Mouse (Mus musculus): ENCODE measurements around the gene Sp2. TPM values are rescaled to one million over a fixed set of nuclear protein-coding genes. Genes with fewer than 3 reads are reported as not detected.

Gene Sp2
- total RNA-seq, 2 experiments from 2014 or later: 9.9 to 10.7 TPM

GRCm38 (mm10) chr11:96928088-96928487, 54.7 kb downstream of the Sp2 start, which contains the start of gene Prr15l:
TSS of gene Prr15l (plus strand) at chr11:96928104.
- intact Hi-C loops (cut with DNase I): no loop called here
- no peak for DNase-seq (ENCODE audit: extremely low spot score in 1 of 2, low spot score in 2 of 2)

GRCm38 (mm10) chr11:96926587-96926986, 56.2 kb downstream of the Sp2 start:
- intact Hi-C loops (cut with DNase I): no loop called here
- DNase-seq (ENCODE audit: extremely low spot score in 1 of 2, low spot score in 2 of 2): no peak

DNA sequence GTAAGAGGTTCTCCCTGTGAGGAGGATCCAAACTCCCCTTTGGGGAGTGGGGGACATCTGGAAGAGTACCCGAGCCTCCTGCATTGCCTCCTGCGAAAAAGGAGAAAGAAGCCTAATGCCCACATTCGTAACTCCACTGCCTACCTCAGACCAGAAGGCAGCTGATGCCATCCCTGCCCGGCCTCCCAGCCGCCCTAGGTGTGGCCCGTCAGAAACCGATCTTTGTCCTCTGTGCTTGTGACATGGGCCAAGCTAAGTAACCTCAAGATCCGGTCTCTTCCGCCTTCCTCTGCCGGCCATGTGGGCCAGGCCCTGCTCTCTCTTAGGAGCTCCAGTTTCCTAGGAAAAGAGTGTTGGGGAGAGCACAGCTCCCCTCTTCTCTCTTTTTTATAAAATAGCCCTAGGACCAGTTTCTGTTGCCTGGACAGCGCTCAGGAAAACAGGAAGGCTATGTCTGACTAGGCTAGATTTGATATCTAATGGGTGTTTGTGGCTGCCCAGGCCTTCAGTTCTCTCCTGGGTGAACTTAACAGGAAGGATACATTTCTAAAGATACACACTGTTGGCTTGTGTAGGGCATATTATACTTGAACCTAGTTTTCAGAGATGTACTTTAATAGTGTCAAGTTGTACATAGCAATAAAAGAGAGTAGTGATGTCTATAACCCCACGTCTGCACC, 57.1 kb downstream of the Sp2 start:
- intact Hi-C loops (cut with DNase I): no loop called here
- no peak for DNase-seq (ENCODE audit: extremely low spot score in 1 of 2, low spot score in 2 of 2)

DNA sequence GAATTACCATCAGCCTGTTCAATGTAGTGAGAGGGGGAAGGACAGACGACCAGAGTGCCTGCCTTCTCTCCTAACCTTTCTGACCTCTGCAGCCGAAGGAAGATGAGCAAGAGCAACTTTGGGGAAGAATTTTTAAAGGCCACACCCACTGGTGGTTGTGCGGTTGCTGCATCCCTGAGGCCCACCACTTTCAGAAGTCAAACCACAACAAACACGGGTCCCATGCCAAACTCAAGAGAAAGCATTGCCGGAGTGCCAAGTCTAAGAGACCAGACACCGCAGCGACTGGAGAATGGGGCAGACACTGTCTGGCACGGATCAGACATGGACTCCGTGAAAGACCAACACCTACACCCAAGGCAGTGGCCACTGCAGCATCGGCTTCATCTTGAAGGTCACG, 57.9 kb downstream of the Sp2 start:
- DNase-seq (ENCODE audit: extremely low spot score in 1 of 2, low spot score in 2 of 2): no peak
- intact Hi-C loops (cut with DNase I): no loop called here

- DNase-seq (ENCODE audit: extremely low spot score in 1 of 2, low spot score in 2 of 2): no peak
- intact Hi-C loops (cut with DNase I): loop anchor here (10.0 kb wide), 1 partner anchor 106 kb away; the partner anchor contains the start of gene Scrn2
Measured at GRCm38 (mm10) chr11:96919003-96919402, 63.8 kb downstream of the Sp2 start.

DNA sequence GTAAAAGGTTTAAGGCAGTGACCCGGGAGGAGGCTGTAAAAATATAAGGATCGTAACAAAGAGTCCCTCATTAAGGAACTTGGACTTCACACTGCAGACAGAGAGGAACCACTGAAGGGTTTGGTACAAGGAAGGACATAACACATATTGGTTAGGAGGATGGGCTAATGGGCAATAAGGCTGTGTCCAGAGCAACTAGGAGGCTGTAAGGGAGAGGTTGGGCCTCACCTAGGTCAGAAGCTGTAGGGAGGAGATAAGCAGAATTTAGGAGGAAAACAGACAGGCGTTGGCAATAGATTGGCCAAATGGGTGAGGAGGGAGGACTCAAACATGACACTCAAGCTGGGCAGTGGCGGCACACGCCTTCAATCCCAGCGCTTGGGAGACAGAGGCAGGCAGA, 65.3 kb downstream of the Sp2 start:
- intact Hi-C loops (cut with DNase I): loop anchor here (2.0 to 10.0 kb wide), 2 partner anchors 45 to 107 kb away; partner anchors contain the start of gene Scrn2
- no peak for DNase-seq (ENCODE audit: extremely low spot score in 1 of 2, low spot score in 2 of 2)

GRCm38 (mm10) chr11:96916885-96917396, 65.8 kb downstream of the Sp2 start:
- intact Hi-C loops (cut with DNase I): loop anchor here (2.0 to 10.0 kb wide), 2 partner anchors 46 to 108 kb away; partner anchors contain the start of gene Scrn2
- DNase-seq (ENCODE audit: extremely low spot score in 1 of 2, low spot score in 2 of 2): no peak

GRCm38 (mm10) chr11:96916044-96916884, 66.5 kb downstream of the Sp2 start, which contains the start of gene Cdk5rap3:
TSS of gene Cdk5rap3 (minus strand) at chr11:96916496.
- peak; percentile 99 for DNase-seq (ENCODE audit: extremely low spot score in 1 of 2, low spot score in 2 of 2)
- intact Hi-C loops (cut with DNase I): loop anchor here (2.0 to 10.0 kb wide), 2 partner anchors 47 to 109 kb away; partner anchors contain the start of gene Scrn2

DNA sequence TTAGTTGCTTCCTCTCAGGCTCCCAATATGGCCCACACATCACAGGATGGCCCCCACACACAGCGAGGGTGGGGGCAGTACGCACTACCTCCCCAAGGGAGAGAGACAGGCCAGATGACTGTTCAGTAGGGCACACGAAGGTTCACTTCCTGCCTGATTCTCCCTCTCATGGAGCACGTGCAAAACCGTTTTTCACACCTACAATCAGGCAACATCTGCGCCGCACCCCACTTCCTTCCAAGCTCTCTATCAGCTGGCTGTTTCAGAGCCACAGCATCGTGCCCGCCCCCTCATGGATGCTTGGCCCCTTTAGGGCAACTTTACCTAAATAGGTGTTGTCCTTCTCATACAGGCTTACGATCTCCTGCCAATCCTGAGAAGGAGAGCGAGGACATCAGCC, 70.1 kb downstream of the Sp2 start:
- intact Hi-C loops (cut with DNase I): loop anchor here (10.0 kb wide), 1 partner anchor 112 kb away; the partner anchor contains the start of gene Scrn2
- DNase-seq (ENCODE audit: extremely low spot score in 1 of 2, low spot score in 2 of 2): no peak

GRCm38 (mm10) chr11:96910003-96910402, 72.8 kb downstream of the Sp2 start:
- peak; percentile 69 to 85 for DNase-seq (ENCODE audit: extremely low spot score in 1 of 2, low spot score in 2 of 2)
- intact Hi-C loops (cut with DNase I): loop anchor here (2.0 to 10.0 kb wide), 2 partner anchors 43 to 115 kb away; partner anchors contain the start of gene Scrn2

DNA sequence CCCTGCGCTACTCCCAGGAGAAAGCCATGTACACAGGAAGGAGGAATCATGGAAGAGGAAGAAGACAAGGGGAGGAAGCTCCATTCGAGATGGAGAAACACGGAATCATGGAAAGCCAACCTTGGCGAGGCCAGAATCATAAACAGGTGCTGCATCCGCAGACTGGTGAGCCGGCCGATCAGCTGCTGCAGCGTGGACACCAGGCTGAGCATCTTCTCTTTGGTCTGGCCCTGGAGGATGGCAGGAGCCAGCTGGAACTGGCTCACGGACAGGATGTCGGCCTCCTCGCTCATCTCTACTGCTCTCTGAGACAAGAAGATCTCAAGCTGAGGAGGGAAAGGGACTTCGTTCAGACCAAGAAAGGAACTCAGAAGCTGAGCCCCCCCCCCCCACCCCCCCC, 74.2 kb downstream of the Sp2 start:
- no peak for DNase-seq (ENCODE audit: extremely low spot score in 1 of 2, low spot score in 2 of 2)
- intact Hi-C loops (cut with DNase I): no loop called here

DNA sequence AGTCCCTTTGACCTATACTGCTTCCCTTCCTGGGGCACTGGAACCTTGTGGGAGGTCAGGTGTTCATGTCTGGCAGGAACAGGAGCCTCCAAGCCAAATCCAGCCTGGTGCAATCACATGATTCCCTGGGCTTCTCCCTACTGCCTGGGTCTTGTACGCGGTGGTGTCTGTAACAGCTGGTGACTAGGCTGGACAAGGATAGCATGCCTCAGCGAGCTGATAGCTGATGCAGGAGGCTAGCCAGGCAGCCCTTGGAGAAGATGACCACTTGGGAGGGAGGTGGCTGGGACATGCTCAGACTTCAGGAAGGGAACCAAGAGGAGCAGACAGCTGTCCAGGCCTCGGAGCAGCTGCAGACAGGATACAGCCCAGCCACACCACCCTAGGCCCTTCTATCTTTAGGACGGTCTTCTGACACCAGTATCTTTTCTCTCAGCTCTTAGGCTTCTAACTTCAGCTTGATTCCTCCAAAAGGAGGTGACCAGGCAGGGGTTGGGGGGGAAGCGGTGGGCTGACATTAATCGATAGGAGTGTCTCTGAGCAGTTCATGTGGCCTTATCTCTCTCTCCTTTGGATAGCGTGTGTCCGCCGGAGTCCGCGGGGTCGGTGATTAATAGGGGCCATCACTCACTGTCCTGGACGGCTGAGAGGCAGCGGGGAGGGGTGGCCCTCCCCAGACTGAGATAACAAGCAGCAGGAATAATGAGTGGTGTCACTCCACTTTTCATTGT, 76.2 kb downstream of the Sp2 start:
- DNase-seq (ENCODE audit: extremely low spot score in 1 of 2, low spot score in 2 of 2): no peak

More for the DNA sequence above, 76.2 kb downstream of the Sp2 start:
- intact Hi-C loops (cut with DNase I): no loop called here

Other genes with a start within 250 kb of the Sp2 start
- gene Snx11, start 205.4 kb downstream of the Sp2 start, total RNA-seq (2021): 10 to 100 TPM; 43.1 to 43.2 TPM
- 10 to 100 TPM; 49.3 to 52.2 TPM for gene Cbx1, start 193.8 kb downstream of the Sp2 start, total RNA-seq (2021)
- 100 to 1,000 TPM; 167 to 175 TPM for gene Nfe2l1, start 153.0 kb downstream of the Sp2 start, total RNA-seq (2021)
- 1 to 10 TPM; 2.5 to 3.1 TPM for gene Copz2, start 133.1 kb downstream of the Sp2 start, total RNA-seq (2021)
- 10 to 100 TPM; 50.5 to 52.5 TPM for gene Cdk5rap3, start 66.5 kb downstream of the Sp2 start, total RNA-seq (2021)
- not detected for gene Prr15l, start 54.9 kb downstream of the Sp2 start, total RNA-seq (2021)
- 10 to 100 TPM; 30.9 to 32.6 TPM for gene Pnpo, start 39.0 kb downstream of the Sp2 start, total RNA-seq (2021)
- 1 to 10 TPM; 2.3 to 3.1 TPM for gene Sp6, start 30.4 kb upstream of the Sp2 start, total RNA-seq (2021)
- 1 to 10 TPM; 3.9 to 4.2 TPM for gene Scrn2, start 47.0 kb upstream of the Sp2 start, total RNA-seq (2021)
- gene Lrrc46, start 58.4 kb upstream of the Sp2 start, total RNA-seq (2021): under 1 TPM; 0.61 to 0.75 TPM
- 10 to 100 TPM; 69.0 to 69.2 TPM for gene Mrpl10, start 58.6 kb upstream of the Sp2 start, total RNA-seq (2021)
- gene Osbpl7, start 67.7 kb upstream of the Sp2 start, total RNA-seq (2021): 10 to 100 TPM; 11.3 to 12.8 TPM
- not detected for gene Tbx21, start 132.4 kb upstream of the Sp2 start, total RNA-seq (2021)
- 10 to 100 TPM; 52.4 to 53.7 TPM for gene Tbkbp1, start 168.5 kb upstream of the Sp2 start, total RNA-seq (2021)
- gene Kpnb1, start 204.9 kb upstream of the Sp2 start, total RNA-seq (2021): 100 to 1,000 TPM; 121 to 122 TPM

All from left cerebral cortex, postnatal 10 days (tissue).